Mouse (Mus musculus) retina, adult 2 months (tissue): ENCODE results near the gene Fbxw11.
"Not testable (repeated sequence)": the region's sequence is repeated elsewhere in the genome, so short reads cannot be mapped to it uniquely, and the experiment has no call there.

Source experiments
- DNase-seq: peaks from one replicate; pipeline ENCODE4 v3.0.0-alpha.2; 2012; ENCODE audit warnings: low read depth, low spot score

The Fbxw11 gene

DNA sequence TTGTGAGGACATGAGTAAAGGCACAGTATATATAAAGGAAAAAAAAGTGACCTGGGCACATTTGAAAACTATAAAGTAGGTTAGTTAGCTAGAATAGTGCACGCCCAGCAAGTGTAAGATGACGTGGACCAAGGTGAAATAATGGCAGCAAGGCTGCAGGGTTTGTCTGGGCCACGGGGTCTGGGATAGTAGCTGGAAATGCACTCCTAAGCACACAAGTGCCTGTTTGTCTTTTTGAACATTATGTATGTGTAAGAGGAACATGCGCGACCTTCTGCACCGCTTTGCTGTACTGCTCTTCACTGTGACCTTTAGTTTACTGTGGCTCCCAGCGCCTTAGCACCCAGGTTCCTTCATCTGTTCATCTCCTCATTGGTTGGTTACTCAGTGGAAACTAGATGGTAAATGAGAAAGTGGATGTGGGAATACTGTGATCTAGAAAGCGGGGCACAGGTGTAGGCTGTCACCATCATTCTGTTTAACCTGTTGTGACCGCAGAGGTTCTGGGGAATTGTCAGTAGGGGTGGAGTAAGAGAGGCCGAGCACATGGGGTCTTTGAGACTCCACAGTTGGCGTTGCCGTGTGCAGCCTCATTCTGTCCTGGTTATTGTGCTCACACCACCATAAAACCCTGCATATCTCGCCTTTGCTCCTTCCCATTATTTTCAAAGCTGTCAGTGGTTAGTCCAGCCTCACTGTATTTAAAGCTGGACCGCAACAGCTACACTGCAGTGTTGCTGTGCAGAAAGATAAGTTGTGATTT is 66.4 kb downstream of the Fbxw11 start:
- no peak for DNase-seq

DNA sequence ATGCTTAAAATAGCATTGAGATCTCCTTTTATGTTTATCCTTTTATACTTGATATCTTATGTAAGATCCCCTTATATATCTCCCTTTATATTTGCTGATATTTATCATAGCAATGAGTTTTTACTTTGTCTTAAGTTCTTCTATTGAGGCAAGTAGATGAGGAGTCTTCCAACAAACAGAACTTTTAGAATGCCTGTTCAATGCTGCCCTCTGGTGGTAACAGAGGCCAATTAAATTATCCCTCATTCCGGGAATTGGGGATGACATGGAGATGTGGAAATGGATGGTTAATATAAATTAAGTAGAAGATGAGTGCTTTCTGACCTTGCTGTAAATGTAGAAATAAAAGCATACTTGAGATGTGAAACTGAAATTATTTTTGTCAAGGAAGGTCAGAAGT is 67.0 kb downstream of the Fbxw11 start:
- peak; percentile 53 for DNase-seq

DNA sequence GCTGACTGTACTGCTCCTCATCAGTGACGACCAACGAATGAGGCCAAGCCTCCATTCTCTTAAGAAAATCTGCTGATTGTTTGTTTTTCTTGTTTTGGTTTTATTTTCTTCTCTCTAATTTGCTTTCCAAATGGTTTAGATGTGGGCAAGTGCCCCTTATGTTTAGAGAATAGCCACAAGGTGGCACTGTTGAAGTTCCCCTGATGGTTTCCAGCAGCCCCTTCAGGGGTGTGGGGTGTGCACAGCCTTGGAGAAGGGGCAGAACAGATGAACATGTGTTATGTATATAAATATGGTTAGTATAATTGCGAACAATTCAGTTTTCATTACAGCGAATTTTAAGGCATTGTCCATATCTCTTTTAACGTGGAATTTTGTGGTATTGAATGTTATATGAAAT is 71.7 kb downstream of the Fbxw11 start:
- DNase-seq, result no peak

DNA sequence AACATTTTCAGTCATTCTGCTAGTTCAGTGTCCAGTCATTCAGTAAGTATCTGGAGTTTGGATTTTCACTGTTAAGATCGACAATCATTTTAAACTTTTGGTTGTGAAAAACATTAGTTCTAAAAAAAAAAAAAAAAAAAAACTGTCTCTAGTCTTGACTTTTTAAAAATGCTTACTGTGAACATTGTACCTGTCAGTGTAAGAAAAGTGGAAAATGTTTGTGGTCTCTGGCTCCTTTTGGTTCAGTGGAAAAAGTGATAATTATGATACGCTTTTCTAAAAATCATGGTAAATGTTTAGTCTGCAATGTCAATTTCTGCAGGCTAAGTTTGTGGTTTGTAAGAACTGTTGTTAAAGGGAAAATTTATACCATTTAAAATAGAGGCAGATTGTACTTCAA is 72.4 kb downstream of the Fbxw11 start:
- DNase-seq, result no peak

DNA sequence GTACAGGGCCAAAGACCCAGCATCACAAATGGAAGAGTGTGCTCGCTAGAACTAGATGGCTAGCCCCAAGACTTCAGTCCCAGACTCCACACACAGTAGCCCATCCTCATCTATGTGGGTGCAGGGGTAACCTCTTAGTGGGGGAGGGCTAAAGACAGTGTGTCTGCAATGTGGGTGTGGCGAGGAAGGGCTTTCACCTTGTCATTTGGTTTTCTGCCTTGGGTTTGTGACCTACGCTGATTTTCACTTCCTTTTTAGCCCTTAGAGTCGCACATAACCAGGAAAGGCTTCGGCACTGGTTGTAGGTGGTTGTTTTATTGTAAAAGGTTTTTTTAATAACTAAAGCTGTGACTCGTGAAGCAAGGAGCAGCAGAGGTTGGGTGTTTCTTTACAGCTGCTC is 73.0 kb downstream of the Fbxw11 start:
- no peak for DNase-seq

DNA sequence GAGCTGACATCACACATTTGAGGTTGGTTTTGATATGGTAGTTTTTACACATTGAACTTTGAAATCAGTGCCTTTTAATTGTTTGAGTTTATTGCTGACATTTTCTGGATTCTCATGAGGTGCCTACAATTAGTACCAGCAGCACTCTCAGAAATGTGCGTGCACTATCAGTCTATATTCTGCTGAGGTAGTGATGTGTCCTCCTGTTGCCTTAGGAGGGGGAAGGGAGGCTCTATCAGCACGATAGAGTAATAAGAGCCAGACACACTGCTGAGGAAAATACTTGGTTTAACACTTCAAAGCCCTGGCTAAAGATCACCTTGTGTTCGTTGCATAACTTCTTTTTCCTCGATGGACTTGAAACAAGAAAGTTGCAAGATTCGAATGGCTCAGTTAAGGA is 73.4 kb downstream of the Fbxw11 start:
- no peak for DNase-seq

DNA sequence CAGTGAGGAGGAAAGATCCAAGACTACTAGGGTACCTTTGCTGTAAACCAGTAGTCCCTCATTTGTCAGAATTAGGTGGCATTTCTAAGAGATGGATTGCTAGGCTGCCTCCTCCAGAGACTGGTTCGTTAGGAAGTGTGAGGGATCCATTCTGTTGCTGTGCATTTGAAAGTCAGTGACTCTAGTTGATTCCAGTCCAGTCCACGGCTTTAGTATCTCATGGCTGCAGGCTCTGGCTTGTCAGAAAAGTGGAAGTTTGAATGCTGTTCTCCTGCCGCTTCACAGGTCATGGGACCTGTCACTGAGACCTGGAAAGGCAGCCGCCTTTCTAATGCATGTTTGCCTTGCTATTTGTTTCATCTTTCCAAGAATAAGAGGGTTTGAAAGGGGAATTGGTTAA is 74.4 kb downstream of the Fbxw11 start:
- DNase-seq, result no peak

DNA sequence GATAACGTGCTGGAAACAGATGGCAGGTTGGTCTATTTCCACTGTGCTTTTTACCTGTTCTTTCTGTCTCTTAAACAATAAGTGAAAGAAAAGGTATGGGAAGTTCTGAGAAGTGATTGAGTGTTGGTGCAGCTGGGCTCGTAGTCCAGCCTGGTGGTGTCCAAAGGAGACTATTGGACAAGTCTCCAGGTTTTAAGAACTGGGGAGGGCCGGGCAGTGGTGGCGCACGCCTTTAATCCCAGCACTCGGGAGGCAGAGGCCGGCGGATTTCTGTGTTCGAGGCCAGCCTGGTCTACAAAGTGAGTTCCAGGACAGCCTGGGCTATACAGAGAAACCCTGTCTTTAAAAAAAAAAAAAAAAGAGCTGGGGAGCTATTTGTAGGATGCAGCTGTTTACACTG is 75.2 kb downstream of the Fbxw11 start:
- DNase-seq, result not testable (repeated sequence)

DNA sequence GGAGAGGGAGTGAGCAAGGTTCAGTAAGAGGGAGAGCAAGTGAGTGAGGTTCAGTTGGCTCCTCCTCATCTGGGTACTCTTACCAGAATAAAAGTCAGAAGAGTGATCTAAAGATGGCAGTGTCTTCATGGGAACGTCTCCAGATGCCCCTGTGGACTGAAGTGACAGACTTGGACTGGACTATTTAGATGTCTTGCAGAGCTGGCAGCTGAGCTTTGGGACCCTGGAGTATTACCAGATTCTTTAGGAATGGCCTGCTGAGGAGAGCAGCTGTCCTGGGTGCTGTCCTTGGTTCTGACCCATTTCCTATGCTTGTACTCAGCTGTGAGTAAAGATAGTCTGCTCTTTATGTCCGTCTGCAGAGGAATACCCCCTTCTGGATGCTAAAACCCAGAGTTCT is 75.8 kb downstream of the Fbxw11 start:
- DNase-seq, result no peak

DNA sequence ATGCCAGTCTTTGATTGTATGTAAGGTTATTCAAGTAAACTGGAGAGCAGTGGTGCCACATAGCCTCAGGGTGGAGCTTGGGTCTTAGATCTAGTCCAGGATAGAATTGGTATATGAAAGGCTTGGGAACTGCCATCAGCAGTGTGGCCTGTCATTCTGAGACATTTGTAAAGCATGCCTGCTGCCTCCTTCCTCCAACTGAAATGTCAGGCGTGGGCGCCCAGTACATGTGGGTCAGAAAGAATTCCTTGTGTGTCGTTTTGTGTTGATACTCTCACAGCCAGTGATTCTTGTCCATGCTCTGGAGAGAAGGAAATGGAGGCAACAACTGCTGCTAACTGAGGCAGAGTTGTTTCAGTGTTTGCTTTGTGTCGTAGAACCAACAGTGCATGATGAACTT is 76.5 kb downstream of the Fbxw11 start:
- no peak for DNase-seq

DNA sequence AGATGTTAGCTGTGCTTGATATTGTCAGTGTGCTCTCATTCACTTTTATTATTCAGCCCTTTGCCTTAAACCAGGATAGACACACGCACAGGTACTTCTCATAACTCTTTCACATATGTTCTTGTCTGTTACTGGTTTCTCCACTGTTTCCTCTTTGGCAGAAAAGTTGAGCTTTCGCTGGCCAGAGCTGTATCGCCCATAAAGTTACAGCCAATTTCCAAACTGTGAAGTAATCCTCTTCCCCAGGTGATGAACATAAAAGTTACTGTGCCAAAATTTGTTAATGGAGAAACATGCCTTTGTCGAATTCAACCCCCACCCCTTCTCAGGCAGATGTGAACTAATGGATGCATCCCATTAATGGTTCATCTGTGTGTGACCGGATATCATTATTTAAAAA is 80.1 kb downstream of the Fbxw11 start:
- DNase-seq, result no peak

DNA sequence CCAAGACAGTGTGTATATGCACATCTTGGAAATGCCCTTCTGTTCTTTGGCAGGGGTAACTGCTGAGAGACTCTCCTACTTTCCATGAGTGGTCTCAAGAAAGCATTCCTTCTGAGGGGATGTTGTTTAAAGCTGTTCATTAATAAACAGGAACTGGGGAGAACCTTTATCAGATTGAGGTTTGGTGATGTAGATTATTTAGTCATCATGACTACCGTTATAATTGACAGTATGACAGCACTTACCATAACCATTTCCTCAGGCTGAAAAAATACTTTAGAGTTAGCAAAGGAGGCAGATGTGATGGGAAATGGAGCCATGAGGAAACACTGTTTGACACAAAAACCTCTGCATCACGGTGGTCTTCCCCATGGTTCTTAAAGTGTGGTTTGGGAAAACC is 80.8 kb downstream of the Fbxw11 start:
- no peak for DNase-seq

DNA sequence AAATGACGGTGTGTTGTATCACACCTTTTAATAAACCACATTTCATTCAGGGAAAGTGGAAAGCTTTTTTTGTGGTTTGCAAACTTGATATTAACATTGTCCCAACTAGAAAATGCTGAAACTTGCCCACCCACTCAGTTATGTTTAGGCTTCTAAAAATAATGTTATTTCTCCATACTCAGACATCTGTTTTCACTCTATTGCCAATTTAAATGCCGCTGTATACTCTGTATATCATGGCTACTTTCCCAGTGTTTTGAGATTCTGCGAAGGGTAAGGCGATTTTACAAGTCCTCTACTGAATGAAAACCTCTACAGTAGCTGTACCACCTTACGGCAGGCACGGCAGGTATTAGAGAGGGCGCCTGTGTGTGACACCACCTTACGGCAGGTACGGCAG is 82.6 kb downstream of the Fbxw11 start:
- DNase-seq, result no peak

DNA sequence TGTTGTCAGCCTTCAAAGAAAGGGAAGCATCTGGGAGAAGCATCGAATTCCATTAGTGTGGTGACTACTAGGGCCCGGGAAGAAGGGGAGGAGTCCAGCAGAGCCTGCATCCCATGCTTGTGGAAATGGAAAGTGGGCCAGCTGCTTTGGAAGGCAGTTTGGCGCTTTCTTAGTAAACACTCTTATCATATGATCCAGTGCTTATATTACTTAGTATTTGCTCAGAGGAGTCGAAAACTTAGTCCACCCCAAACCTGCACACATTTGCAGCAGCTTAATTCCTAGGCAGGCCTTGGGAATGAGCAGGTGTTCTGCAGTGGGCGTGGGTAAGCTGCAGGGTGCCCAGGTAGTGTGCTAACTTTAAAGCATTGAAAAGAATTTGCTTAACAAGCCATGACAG is 89.9 kb downstream of the Fbxw11 start:
- DNase-seq, result no peak

DNA sequence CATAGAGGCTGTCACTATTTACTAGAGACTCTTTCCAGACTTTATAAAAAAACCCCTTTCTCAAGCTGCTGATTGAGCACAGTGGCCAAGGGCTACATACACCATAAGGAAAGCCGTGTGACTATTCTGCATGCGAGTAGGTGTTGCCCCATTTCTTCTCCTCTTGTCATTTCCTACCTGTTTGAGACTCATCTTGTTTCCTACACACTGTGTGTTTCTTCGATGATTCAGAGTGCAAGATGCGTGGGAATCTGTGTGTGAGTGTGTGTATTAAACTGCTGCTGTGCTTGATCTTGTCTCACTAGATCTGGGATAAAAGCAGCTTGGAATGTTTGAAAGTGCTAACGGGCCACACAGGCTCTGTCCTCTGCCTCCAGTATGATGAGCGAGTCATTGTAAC is 90.7 kb downstream of the Fbxw11 start:
- no peak for DNase-seq

DNA sequence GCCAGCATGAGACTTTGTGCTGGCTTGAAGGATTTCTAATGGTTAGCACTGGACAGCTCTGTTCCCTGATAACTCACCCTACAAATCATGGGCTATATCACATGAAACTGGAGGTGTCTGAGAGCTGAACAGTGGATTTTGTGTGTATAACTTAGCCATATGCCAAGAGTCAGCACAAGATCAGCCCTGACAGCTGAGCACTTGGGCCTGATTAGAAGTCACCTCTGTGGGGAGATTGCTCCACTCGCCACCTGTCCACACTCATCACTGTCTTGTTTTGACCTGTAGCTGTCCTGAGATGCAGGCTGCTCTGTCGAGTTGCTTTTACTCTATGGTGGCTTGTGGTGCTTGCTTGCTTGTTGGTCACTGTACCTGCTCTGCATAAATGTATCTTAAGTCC is 93.8 kb downstream of the Fbxw11 start:
- DNase-seq, result no peak

DNA sequence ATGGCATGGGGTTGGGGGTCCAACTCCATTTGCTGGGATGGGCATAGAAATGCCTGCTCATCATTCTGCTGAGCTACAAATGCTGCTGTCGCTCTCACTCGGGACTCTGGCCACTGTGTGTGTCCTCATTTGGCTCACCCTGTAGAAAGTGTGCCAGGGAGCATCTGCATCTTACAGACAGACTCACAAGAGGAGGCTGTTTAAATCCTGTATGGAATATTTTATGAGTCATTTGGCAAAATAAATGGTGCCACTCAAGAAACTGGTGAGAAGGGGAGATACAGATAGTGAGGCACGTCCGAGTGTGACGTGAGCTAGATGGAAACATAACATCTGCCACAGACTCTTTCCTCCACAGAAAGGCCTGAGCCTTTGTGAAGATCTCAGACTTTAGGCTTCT is 95.2 kb downstream of the Fbxw11 start:
- no peak for DNase-seq

DNA sequence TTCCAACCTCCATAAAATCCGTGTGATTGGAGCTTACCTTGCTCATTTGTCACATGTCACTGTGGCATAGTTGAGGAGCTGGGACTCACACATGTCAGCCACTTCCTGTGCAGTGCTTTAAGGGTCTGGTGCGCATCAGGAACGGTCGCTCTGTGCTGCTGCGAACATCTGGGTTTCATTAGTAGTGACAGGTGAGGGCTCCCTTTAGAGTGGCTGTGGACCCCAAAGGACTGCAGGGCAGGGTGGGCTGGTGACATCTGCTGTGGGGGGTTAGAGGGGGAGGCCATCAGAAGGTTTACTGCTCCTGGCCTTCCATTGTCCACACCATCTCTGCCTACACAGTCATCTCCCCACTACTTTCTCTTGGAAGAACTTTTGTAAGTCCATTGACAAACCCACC is 101.4 kb downstream of the Fbxw11 start:
- no peak for DNase-seq

DNA sequence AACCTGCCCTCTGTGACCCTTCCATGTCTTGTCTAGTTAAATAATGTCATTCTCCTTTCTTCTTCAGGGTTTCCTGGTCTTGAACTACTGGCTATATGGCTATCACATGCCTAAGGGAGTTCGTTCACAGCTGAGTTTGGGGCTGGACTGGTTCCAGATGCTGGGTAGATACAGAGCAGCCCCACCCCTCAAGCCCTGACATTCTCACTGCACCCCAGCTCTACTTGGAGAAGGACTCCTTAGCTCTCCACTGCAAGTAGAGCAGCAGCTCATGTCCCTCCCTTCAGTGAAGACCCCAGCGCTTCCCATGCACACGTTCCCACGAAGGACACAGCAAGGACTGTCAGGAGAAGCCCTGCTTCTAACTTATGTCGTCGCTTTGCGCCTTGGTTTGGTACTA is 101.9 kb downstream of the Fbxw11 start:
- DNase-seq, result no peak

DNA sequence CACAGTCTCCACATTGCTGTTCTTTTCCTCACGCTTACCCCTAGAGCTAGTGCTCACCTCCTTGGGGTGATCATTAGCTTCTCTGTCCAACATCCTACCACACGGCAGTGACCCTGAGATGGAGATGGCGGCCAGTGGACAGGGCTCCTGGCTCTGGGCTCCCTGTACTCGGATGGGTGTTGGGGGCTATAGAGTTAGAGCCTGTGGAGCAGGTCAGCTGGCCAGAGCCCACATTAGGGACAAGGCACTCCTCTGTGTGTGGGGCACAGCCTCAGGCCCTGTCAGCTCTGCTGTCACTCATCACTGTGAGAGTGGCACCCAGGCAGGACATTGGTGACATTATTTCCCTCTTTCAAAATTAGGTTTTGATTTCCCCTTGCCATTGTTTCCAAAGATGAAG is 102.9 kb downstream of the Fbxw11 start:
- no peak for DNase-seq

DNA sequence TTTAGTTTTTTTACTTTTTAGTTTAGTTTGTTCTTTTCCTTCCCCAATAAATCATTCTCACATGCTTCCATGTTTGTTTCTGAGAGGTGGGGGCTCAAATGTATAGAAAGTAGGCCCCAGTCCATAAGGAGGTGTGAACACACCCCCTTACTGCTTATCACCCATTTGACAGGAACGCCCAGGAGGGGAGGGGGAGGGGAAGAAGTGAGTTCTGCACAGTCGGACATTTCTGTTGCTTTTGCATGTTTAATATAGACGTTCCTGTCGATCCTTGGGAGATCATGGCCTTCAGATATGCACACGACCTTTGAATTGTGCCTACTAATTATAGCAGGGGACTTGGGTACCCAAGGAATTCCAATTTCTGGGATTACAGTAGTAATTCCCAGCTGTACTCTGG is 103.5 kb downstream of the Fbxw11 start:
- DNase-seq, result no peak

DNA sequence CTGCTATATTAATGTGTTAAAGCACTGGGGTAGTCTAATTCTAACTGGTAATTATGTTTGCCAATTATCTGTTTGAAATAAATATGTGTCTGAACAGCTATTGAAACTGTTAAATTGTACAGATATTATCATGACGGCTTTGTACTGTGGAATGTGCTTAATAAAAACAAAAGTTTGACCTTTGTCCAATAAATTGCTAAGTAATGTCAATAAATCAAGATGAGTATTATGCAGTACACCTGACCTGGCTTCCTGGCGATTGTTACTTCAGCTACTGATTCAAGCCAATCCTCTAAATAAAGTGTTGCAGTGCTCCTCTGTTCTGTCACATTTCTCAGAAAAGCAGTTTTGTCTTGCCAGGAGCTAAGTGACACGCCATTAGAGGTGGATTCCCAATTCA is 104.0 kb downstream of the Fbxw11 start:
- no peak for DNase-seq

DNA sequence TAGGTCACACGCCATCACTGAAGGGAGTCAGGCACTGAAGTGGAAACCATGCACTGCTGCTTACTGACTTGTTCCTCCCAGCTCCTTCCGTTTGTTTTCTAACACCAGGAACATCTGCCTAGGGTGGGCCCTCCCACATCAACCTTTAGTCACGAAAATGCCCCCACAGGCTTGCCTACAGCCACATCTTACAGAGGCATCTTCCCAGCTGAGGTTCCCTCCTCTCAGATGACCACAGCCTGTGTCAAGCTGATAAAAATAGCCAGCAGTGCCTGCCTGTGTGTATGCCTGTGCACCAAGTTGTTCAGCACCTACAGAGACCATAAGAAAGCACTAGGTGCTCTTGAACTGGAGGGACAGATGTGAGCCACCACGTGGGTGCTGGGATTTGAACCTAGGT is 106.3 kb downstream of the Fbxw11 start:
- DNase-seq, result no peak
